Mouse (Mus musculus): ENCODE data around the gene Spata5.

GRCm38 (mm10) chr3:37443409-37443808 is 23.7 kb downstream of the Spata5 start:
- no peak for TF ChIP-seq CTCF (IDR thresholded peaks at IDR 0.05; ENCODE audit: low read depth)
- no peak for TF ChIP-seq EP300 (IDR thresholded peaks at IDR 0.05; ENCODE audit: low read depth)

All from heart, postnatal 0 days (tissue).